Mouse (Mus musculus) neural tube, embryonic 11.5 days (tissue): ENCODE results near the gene Grid2ip. TPM values are rescaled to one million over a fixed set of nuclear protein-coding genes. Genes with fewer than 3 reads are reported as not detected.

Source experiments
- ATAC-seq: fragments of 200-750 bp; cut with Nextera tagmentation; 2 replicates; pipeline ENCODE4 v1.8.0; 2017; ENCODE audit warnings: moderate number of reproducible peaks, mild to moderate bottlenecking, moderate TSS enrichment, moderate library complexity; ENCODE audit not compliant: insufficient read depth, low FRiP score, low TSS enrichment
- DNase-seq: peaks from one replicate; pipeline ENCODE4 v3.0.0-alpha.2; 2015; ENCODE audit warnings: low spot score
- H3K27ac ChIP-seq: fragments of 300-500 bp; sonication (generic); 2 replicates; pipeline ENCODE4 v1.5.1; 2014; ENCODE audit warnings: low read depth, mild to moderate bottlenecking, low read length
- H3K27me3 ChIP-seq: fragments of 300-500 bp; sonication (generic); 2 replicates; pipeline ENCODE4 v1.6.1; 2014; ENCODE audit warnings: mild to moderate bottlenecking, low read length, mixed read lengths; ENCODE audit not compliant: control insufficient read depth, insufficient read depth
- H3K36me3 ChIP-seq: fragments of 300-500 bp; sonication (generic); 2 replicates; pipeline ENCODE4 v1.6.1; 2014; ENCODE audit warnings: mild to moderate bottlenecking, low read length, moderate library complexity, mixed read lengths; ENCODE audit not compliant: control insufficient read depth, insufficient read depth
- H3K4me1 ChIP-seq: fragments of 300-500 bp; sonication (generic); 2 replicates; pipeline ENCODE4 v1.6.1; 2014; ENCODE audit warnings: low read length, mixed read lengths; ENCODE audit not compliant: control insufficient read depth, insufficient read depth
- H3K4me2 ChIP-seq: fragments of 300-500 bp; sonication (generic); 2 replicates; pipeline ENCODE4 v1.6.1; 2014; ENCODE audit warnings: low read depth, mild to moderate bottlenecking, moderate library complexity
- H3K4me3 ChIP-seq: fragments of 300-500 bp; sonication (generic); 2 replicates; pipeline ENCODE4 v1.5.1; 2014; ENCODE audit warnings: low read depth, low read length
- H3K9ac ChIP-seq: fragments of 300-500 bp; sonication (generic); 2 replicates; pipeline ENCODE4 v1.6.1; 2014; ENCODE audit warnings: mild to moderate bottlenecking, low read length
- H3K9me3 ChIP-seq: fragments of 300-500 bp; sonication (generic); 2 replicates; pipeline ENCODE4 v1.6.1; 2016; ENCODE audit warnings: low read length; ENCODE audit not compliant: control insufficient read depth
- WGBS: fragments of 180-500 bp; shearing (Covaris S2); extraction: QIAGEN DNeasy Blood & Tissue Kit; methylation state at CpG from one replicate; pipeline ENCODE4 v1.1.7; 2014; 5-methylcytosine and 5-hydroxymethylcytosine counted together
- polyA plus RNA-seq: library from polyadenylated mRNA; unstranded; fragments of >200 nt; fragmentation: Nextera tagmentation; extraction: Ambion mirVana; gene quantifications from 2 replicates; pipeline ENCODE4 v1.2.1, GENCODE M21; 2014

Gene Grid2ip
- polyA plus RNA-seq, 1 experiment from 2014 or later = not detected

DNA sequence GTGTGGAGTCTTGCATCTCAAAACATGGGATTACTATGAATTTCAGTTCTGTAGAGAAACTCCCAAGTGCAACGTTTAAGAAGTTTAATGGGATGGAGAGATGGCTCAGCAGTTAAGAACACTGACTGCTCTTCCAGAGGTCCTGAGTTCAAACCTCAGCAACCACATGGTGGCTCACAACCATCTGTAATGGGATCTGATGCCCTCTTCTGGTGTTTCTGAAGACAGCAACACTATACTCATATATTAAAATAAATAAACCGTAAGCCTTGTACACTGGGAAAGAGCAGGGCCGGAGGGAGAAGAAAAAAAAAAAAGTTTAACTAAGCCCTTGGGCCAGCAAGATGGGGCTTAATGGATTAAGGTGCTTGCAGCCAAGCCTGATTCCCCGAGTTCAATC, 65.9 kb downstream of the Grid2ip start:
- DNase-seq = no peak
- H3K27me3 ChIP-seq = no peaks in the 10 kb centered on the region
- 84% methylated on average over 4 of the region's 4 CpGs for WGBS
- H3K36me3 ChIP-seq = peaks cover 9% of the 10 kb centered on the region
- no peak overlapping the region for H3K27ac ChIP-seq
- no peak overlapping the region for H3K4me3 ChIP-seq
- no peak overlapping the region for H3K4me2 ChIP-seq
- ATAC-seq = no peak
- H3K4me1 ChIP-seq = no peaks in the 10 kb centered on the region
- no peaks in the 10 kb centered on the region for H3K9me3 ChIP-seq
- no peak overlapping the region for H3K9ac ChIP-seq

DNA sequence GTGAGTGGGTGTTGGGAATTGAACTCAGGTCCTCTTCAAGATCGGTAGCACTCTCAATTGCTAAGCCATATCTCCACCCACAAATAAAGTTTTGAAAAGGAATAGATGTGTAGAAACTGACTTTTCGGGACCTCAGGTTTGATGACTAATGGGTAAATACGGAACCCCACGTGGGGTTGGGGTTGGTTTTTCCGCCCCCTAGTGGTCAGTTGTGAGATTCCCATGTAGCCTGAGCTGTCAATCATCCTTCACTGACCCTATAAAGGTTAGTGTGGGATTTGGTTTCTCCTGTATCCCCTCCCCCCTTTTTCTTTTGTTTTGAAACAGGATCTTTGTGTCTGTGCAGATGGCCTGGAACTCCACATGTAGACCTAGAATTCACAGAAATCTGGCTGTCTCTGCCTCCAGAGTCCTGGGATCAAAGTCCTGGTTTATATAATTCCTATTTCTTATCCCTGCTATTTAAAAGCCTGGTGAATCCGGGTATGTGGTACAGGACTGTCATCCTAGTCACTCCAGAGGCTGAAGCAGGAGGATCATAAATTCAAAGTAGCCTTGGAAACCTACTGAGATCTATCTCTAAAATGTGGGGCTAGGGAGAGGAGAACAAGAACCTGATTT, 66.9 kb downstream of the Grid2ip start:
- no peaks in the 10 kb centered on the region for H3K4me1 ChIP-seq
- no peak overlapping the region for H3K4me2 ChIP-seq
- H3K9me3 ChIP-seq = no peaks in the 10 kb centered on the region
- ATAC-seq = no peak
- no peak overlapping the region for H3K27ac ChIP-seq
- peaks cover 9% of the 10 kb centered on the region for H3K36me3 ChIP-seq
- no peak overlapping the region for H3K9ac ChIP-seq
- no peaks in the 10 kb centered on the region for H3K27me3 ChIP-seq
- peak; percentile 58 for DNase-seq
- H3K4me3 ChIP-seq = no peak overlapping the region
- 38% methylated on average over 6 of the region's 6 CpGs for WGBS

DNA sequence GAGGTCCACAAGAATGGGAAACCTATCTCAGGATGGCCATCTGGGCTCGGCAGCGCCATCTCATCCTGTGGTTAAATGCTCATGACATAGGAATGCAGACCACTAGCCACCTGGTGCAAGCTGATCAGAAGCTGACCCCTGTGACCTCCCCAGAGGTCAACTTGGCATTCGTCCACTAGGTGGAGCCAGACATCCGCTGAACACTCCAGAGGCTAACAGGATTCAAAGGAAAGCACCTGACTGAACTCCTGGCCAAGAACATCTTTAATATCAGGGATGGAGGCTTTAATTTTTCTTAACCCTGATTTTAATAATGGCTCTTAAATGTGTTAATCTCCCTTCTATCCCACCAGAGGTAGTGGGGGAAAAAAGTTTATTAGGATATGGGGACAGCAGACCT, 77.3 kb downstream of the Grid2ip start:
- ATAC-seq = no peak
- H3K4me2 ChIP-seq = no peak overlapping the region
- no peaks in the 10 kb centered on the region for H3K36me3 ChIP-seq
- WGBS = 3% methylated on average over 4 of the region's 4 CpGs
- DNase-seq = peak; percentile 79
- no peaks in the 10 kb centered on the region for H3K27me3 ChIP-seq
- H3K9me3 ChIP-seq = no peaks in the 10 kb centered on the region
- no peak overlapping the region for H3K27ac ChIP-seq
- H3K9ac ChIP-seq = no peak overlapping the region
- no peaks in the 10 kb centered on the region for H3K4me1 ChIP-seq
- no peak overlapping the region for H3K4me3 ChIP-seq

DNA sequence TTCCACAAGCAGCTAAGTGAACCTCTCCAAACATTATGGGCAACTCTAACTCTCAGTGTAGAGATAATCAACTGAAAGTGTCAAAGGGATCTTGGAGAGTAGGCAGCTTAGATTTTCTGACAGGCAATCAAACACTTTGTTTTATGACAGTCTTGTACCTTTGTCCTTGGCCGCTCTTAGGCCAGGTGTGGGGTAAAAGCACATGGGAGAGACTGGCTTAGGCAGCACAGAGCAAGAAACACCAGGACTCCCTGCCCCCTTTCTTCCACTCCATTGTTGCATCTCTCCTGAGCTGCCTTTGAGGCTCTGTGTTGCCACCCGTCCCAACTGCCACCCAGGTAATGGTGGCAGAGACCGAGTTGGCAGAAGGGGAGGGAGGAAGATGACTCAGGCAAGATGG, 84.2 kb downstream of the Grid2ip start:
- Histone ChIP-seq H3K27me3 (no peaks in the 10 kb centered on the region), H3K4me1 (no peaks in the 10 kb centered on the region), H3K9me3 (no peaks in the 10 kb centered on the region), H3K4me3 (no peak overlapping the region), H3K4me2 (no peak overlapping the region), H3K27ac (no peak overlapping the region), H3K9ac (no peak overlapping the region), H3K36me3 (no peaks in the 10 kb centered on the region)
- DNase-seq (no peak), ATAC-seq (no peak)
- WGBS = 88% methylated on average over 3 of the region's 3 CpGs

DNA sequence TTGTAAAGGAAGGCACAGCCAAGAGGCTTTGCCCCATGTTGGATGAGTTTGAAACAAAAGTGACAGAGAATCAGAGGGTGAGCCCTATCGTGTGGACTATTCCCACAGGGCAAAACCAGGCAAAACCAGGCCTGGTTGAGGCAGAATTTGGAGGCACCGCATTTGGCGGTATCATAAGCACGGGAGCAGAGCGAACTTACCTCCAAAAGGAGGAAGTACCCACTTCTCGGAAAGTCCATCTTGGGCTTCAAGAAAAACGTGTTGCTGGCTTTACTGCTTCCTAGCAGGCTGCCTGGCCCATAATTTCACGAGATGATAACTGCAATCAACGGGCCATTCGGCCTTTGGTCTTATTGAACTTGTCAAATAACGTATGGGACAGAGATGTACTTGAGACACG, 84.6 kb downstream of the Grid2ip start:
- ATAC-seq = no peak
- WGBS = 84% methylated on average over 12 of the region's 12 CpGs
- no peak for DNase-seq

More for the DNA sequence above, 84.6 kb downstream of the Grid2ip start:
- no peak overlapping the region for H3K9ac ChIP-seq
- H3K27ac ChIP-seq = no peak overlapping the region
- H3K27me3 ChIP-seq = no peaks in the 10 kb centered on the region
- no peaks in the 10 kb centered on the region for H3K9me3 ChIP-seq
- no peaks in the 10 kb centered on the region for H3K4me1 ChIP-seq
- H3K4me3 ChIP-seq = no peak overlapping the region
- no peak overlapping the region for H3K4me2 ChIP-seq
- no peaks in the 10 kb centered on the region for H3K36me3 ChIP-seq

Other genes starting within 250 kb of the Grid2ip start
- gene Rnf216, start 244.3 kb upstream of the Grid2ip start, polyA plus RNA-seq = 30.6 and 31.5 TPM in 2 replicates
- not detected in 2 replicates for gene Olfr718-ps1, start 209.8 kb upstream of the Grid2ip start, polyA plus RNA-seq
- 11.6 and 12.2 TPM in 2 replicates for gene Rbak, start 176.6 kb upstream of the Grid2ip start, polyA plus RNA-seq
- not detected in 2 replicates for gene Spdye4b, start 176.3 kb upstream of the Grid2ip start, polyA plus RNA-seq
- not detected in 2 replicates for gene Spdye4a, start 130.4 kb upstream of the Grid2ip start, polyA plus RNA-seq
- gene Zfp12, start 122.2 kb upstream of the Grid2ip start, polyA plus RNA-seq = 25.5 and 27.6 TPM in 2 replicates
- gene Zfp316, start 87.3 kb upstream of the Grid2ip start, polyA plus RNA-seq = 4.1 and 4.8 TPM in 2 replicates
- gene Zfp853, start 63.7 kb upstream of the Grid2ip start, polyA plus RNA-seq = not detected in 2 replicates
- 56.5 and 57.3 TPM in 2 replicates for gene E130309D02Rik, start 42.0 kb upstream of the Grid2ip start, polyA plus RNA-seq
- gene Zdhhc4, start 28.1 kb upstream of the Grid2ip start, polyA plus RNA-seq = 69.3 and 73.3 TPM in 2 replicates
- gene Kdelr2, start 46.5 kb downstream of the Grid2ip start, polyA plus RNA-seq = 186 and 199 TPM in 2 replicates
- 11.2 and 12.8 TPM in 2 replicates for gene Daglb, start 107.2 kb downstream of the Grid2ip start, polyA plus RNA-seq
- 519 and 552 TPM in 2 replicates for gene Rac1, start 170.7 kb downstream of the Grid2ip start, polyA plus RNA-seq